In genomic region chr15:99387976-99388375, GRCm38 (mm10) we compare ENCODE assay signal across 18 mouse cellular contexts. TPM values are rescaled to one million over a fixed set of nuclear protein-coding genes. Genes with fewer than 3 reads are reported as not detected.
DNase-seq lines count a peak whose midpoint lies in the region; ATAC-seq and TF ChIP-seq lines count a peak whose summit lies in the region.
"Had no signal": no experiment of that assay in that cellular context is flagged by ENCODE, and none has a peak within 500 bp of the region (broad histone marks: within the 10 kb centered on the region; RNA-seq: fewer than 3 reads in every experiment).

No protein-coding gene starts in this region.

- 42% methylated on average over 4 of the region's 4 CpGs for WGBS in liver, embryonic 15.5 days (ENCODE audit: insufficient replicate concordance)
- WGBS in liver, embryonic 12.5 days (ENCODE audit: insufficient replicate concordance), result 55% methylated on average over 4 of the region's 4 CpGs
- 45% methylated on average over 4 of the region's 4 CpGs for WGBS in liver, postnatal 0 days (ENCODE audit: insufficient replicate concordance)
- 52% methylated on average over 4 of the region's 4 CpGs for WGBS in small intestine, adult 2 months

- peak overlapping the region; percentile 12; the same call in 1 of the 2 replicates for H3K27ac ChIP-seq in liver, embryonic 15.5 days (replicated peaks)
- H3K27ac ChIP-seq in liver, embryonic 12.5 days, result no peak overlapping the region
- peak overlapping the region; percentile 30 for H3K27ac ChIP-seq in bone marrow macrophage, adult 2 months (ENCODE audit: insufficient read depth, low read depth, low read length)
- H3K27ac ChIP-seq in liver, postnatal 0 days (ENCODE audit: low read depth), result peak overlapping the region; percentile 67
- H3K27ac ChIP-seq in small intestine, adult 2 months (ENCODE audit: insufficient read depth, low read depth, low read length), result peak overlapping the region; percentile 13; the same call in 1 of the 2 replicates
- H3K27ac ChIP-seq: forebrain, embryonic 15.5 days; heart, adult 2 months; heart, embryonic 15.5 days; hindbrain, embryonic 12.5 days; neural tube, embryonic 13.5 days had no signal

- no peak for ATAC-seq in liver, embryonic 15.5 days (ENCODE audit: insufficient read depth)
- no peak for ATAC-seq in liver, embryonic 12.5 days
- no peak for ATAC-seq in liver, postnatal 0 days
- ATAC-seq: forebrain, embryonic 15.5 days; inflammation-experienced regulatory T-cells, adult 6 months had no signal

- H3K9me3 ChIP-seq in liver, embryonic 15.5 days (replicated peaks), result no peaks in the 10 kb centered on the region
- no peaks in the 10 kb centered on the region for H3K9me3 ChIP-seq in liver, embryonic 12.5 days (replicated peaks)
- H3K9me3 ChIP-seq in liver, postnatal 0 days (ENCODE audit: low read length), result no peaks in the 10 kb centered on the region
- H3K9me3 ChIP-seq: forebrain, embryonic 15.5 days; heart, embryonic 15.5 days; hindbrain, embryonic 12.5 days; neural tube, embryonic 13.5 days had no signal

- no peak overlapping the region for H3K4me3 ChIP-seq in liver, embryonic 15.5 days (replicated peaks)
- no peak overlapping the region for H3K4me3 ChIP-seq in liver, embryonic 12.5 days
- no peak overlapping the region for H3K4me3 ChIP-seq in bone marrow macrophage, adult 2 months (ENCODE audit: insufficient read depth, low read length)
- no peak overlapping the region for H3K4me3 ChIP-seq in liver, postnatal 0 days (ENCODE audit: low read depth, low read length)
- no peak overlapping the region for H3K4me3 ChIP-seq in small intestine, adult 2 months (ENCODE audit: low read depth, low read length)
- H3K4me3 ChIP-seq: erythroblast, embryonic 14.5 days; forebrain, embryonic 15.5 days; heart, adult 2 months; heart, embryonic 15.5 days; hindbrain, embryonic 12.5 days; neural tube, embryonic 13.5 days had no signal

- no peak overlapping the region for H3K4me2 ChIP-seq in liver, embryonic 15.5 days
- no peak overlapping the region for H3K4me2 ChIP-seq in liver, embryonic 12.5 days
- H3K4me2 ChIP-seq in liver, postnatal 0 days (ENCODE audit: low read depth, low read length), result no peak overlapping the region; the same call in 1 of the 2 replicates
- H3K4me2 ChIP-seq: forebrain, embryonic 15.5 days; heart, embryonic 15.5 days; hindbrain, embryonic 12.5 days; lung, embryonic 14.5 days; neural tube, embryonic 13.5 days had no signal

- H3K4me1 ChIP-seq in liver, embryonic 15.5 days (replicated peaks), result peaks cover 26% of the 10 kb centered on the region
- H3K4me1 ChIP-seq in liver, embryonic 12.5 days, result peaks cover 32% of the 10 kb centered on the region
- peaks cover 22% of the 10 kb centered on the region for H3K4me1 ChIP-seq in bone marrow macrophage, adult 2 months (ENCODE audit: control insufficient read depth, insufficient read depth, low read length)
- H3K4me1 ChIP-seq in liver, postnatal 0 days (ENCODE audit: insufficient read depth), result peaks cover 33% of the 10 kb centered on the region
- H3K4me1 ChIP-seq in small intestine, adult 2 months (ENCODE audit: control insufficient read depth, insufficient read depth, insufficient read length, low read length), result peaks cover 17% of the 10 kb centered on the region; the same call in 1 of the 2 replicates

- no peak for TF ChIP-seq EP300 in liver, postnatal 0 days (IDR thresholded peaks at IDR 0.05; ENCODE audit: low read depth)

- no peak overlapping the region for H3K9ac ChIP-seq in liver, embryonic 15.5 days
- H3K9ac ChIP-seq in liver, embryonic 12.5 days, result no peak overlapping the region
- no peak overlapping the region for H3K9ac ChIP-seq in liver, postnatal 0 days (replicated peaks)
- H3K9ac ChIP-seq: forebrain, embryonic 15.5 days; heart, embryonic 15.5 days; hindbrain, embryonic 12.5 days; lung, embryonic 14.5 days; neural tube, embryonic 13.5 days had no signal

- no peaks in the 10 kb centered on the region for H3K36me3 ChIP-seq in liver, embryonic 15.5 days (replicated peaks)
- no peaks in the 10 kb centered on the region for H3K36me3 ChIP-seq in liver, embryonic 12.5 days
- H3K36me3 ChIP-seq in liver, postnatal 0 days (replicated peaks; ENCODE audit: insufficient read depth, low read length), result no peaks in the 10 kb centered on the region
- H3K36me3 ChIP-seq in small intestine, adult 2 months (ENCODE audit: control insufficient read depth, insufficient read depth, low read length), result no peaks in the 10 kb centered on the region
- H3K36me3 ChIP-seq: forebrain, embryonic 15.5 days; heart, embryonic 15.5 days; hindbrain, embryonic 12.5 days; neural tube, embryonic 13.5 days had no signal

- no peak for TF ChIP-seq POLR2A in bone marrow macrophage, adult 2 months (IDR thresholded peaks at IDR 0.05; ENCODE audit: borderline replicate concordance, low read depth, low read length)
- no peak for TF ChIP-seq POLR2A in small intestine, adult 2 months (IDR thresholded peaks at IDR 0.05; ENCODE audit: low read depth, low read length)

- no peak for TF ChIP-seq CTCF in bone marrow macrophage, adult 2 months (IDR thresholded peaks at IDR 0.05; ENCODE audit: low read depth, low read length)
- TF ChIP-seq CTCF in liver, postnatal 0 days (IDR thresholded peaks at IDR 0.05; ENCODE audit: low read depth), result no peak
- no peak for TF ChIP-seq CTCF in small intestine, adult 2 months (IDR thresholded peaks at IDR 0.05; ENCODE audit: extremely low read depth, insufficient read length, insufficient replicate concordance, low read depth, low read length)

- H3K27me3 ChIP-seq in liver, embryonic 15.5 days, result no peaks in the 10 kb centered on the region
- no peaks in the 10 kb centered on the region for H3K27me3 ChIP-seq in liver, embryonic 12.5 days (replicated peaks)
- no peaks in the 10 kb centered on the region for H3K27me3 ChIP-seq in liver, postnatal 0 days (ENCODE audit: insufficient read depth, low read length)
- H3K27me3 ChIP-seq in small intestine, adult 2 months (ENCODE audit: control insufficient read depth, insufficient read depth, low read length), result no peaks in the 10 kb centered on the region
- H3K27me3 ChIP-seq: forebrain, embryonic 15.5 days; heart, embryonic 15.5 days; hindbrain, embryonic 12.5 days; neural tube, embryonic 13.5 days had no signal

- no peak for DNase-seq in liver, postnatal 0 days
- no peak for DNase-seq in urinary bladder, postnatal 36 days (ENCODE audit: low spot score in 2 of 2)
- no peak for DNase-seq in gastrocnemius, postnatal 4 days (ENCODE audit: low spot score in 2 of 2)
- DNase-seq: cerebellum, adult 11 months; cerebellum, postnatal 14 days; heart, adult 2 months; lung, embryonic 14.5 days; right cerebral cortex, postnatal 14 days had no signal

RNA-seq across cellular contexts. Expression of gene Tmbim6, which starts 4.7 kb away (rescaled TPM):
- 278 and 304 TPM in 2 replicates for polyA plus RNA-seq in liver, embryonic 15.5 days (2015; fragmentation: Nextera tagmentation; extraction: Ambion mirVana)
- polyA plus RNA-seq in liver, embryonic 12.5 days (2016; fragmentation: Nextera tagmentation; extraction: Ambion mirVana), result 199 and 201 TPM in 2 replicates
- 647 and 669 TPM in 2 replicates for polyA plus RNA-seq in bone marrow macrophage, adult 2 months (2012; ENCODE audit: insufficient read depth, insufficient read length, missing spikeins)
- 566 and 586 TPM in 2 replicates for polyA plus RNA-seq in liver, postnatal 0 days (2015; fragmentation: Nextera tagmentation; extraction: Ambion mirVana)
- polyA plus RNA-seq in small intestine, adult 2 months (2012; rRNA removed), result 672 and 1,662 TPM in 2 replicates
- total RNA-seq in gastrocnemius, postnatal 4 days (2021), result 100 to 1,000 TPM; 205 to 215 TPM

RNA-seq across cellular contexts. Expression of gene Fmnl3, which starts 17.7 kb away (rescaled TPM):
- polyA plus RNA-seq in liver, embryonic 15.5 days (2015; fragmentation: Nextera tagmentation; extraction: Ambion mirVana), result 3.5 and 3.8 TPM in 2 replicates
- polyA plus RNA-seq in liver, embryonic 12.5 days (2016; fragmentation: Nextera tagmentation; extraction: Ambion mirVana), result 7.4 and 8.6 TPM in 2 replicates
- polyA plus RNA-seq in bone marrow macrophage, adult 2 months (2012; ENCODE audit: insufficient read depth, insufficient read length, missing spikeins), result 18.9 and 23.2 TPM in 2 replicates
- polyA plus RNA-seq in liver, postnatal 0 days (2015; fragmentation: Nextera tagmentation; extraction: Ambion mirVana), result 2.2 and 2.4 TPM in 2 replicates
- polyA plus RNA-seq in small intestine, adult 2 months (2012; rRNA removed), result 4.2 and 8.2 TPM in 2 replicates
- 10 to 100 TPM; 32.3 to 35.7 TPM for total RNA-seq in gastrocnemius, postnatal 4 days (2021)
